Mouse (Mus musculus) limb, embryonic 11.5 days (tissue): Measurements from ENCODE around the gene Tmem212. TPM values are rescaled to one million over a fixed set of nuclear protein-coding genes. Genes with fewer than 3 reads are reported as not detected.

Experiments used
- ATAC-seq: fragments of 200-750 bp; cut with Nextera tagmentation; 2 replicates; pipeline ENCODE4 v1.8.0; 2017; ENCODE audit warnings: low read depth; ENCODE audit not compliant: insufficient number of reproducible peaks, low FRiP score, low TSS enrichment
- DNase-seq: peaks from one replicate; pipeline ENCODE4 v3.0.0-alpha.2; 2015; ENCODE audit warnings: low spot score
- H3K27ac ChIP-seq: fragments of 300-500 bp; sonication (generic); replicated peaks from 2 replicates; pipeline ENCODE4 v1.5.1; 2014; ENCODE audit warnings: low read depth, mild to moderate bottlenecking, low read length
- H3K27me3 ChIP-seq: fragments of 300-500 bp; sonication (generic); 2 replicates; pipeline ENCODE4 v1.6.1; 2014; ENCODE audit warnings: mild to moderate bottlenecking, low read length, mixed read lengths; ENCODE audit not compliant: control insufficient read depth, insufficient read depth
- H3K36me3 ChIP-seq: fragments of 300-500 bp; sonication (generic); 2 replicates; pipeline ENCODE4 v1.6.1; 2014; ENCODE audit warnings: mild to moderate bottlenecking, low read length, moderate library complexity, mixed read lengths; ENCODE audit not compliant: control insufficient read depth, insufficient read depth
- H3K4me1 ChIP-seq: fragments of 300-500 bp; sonication (generic); 2 replicates; pipeline ENCODE4 v1.6.1; 2014; ENCODE audit warnings: low read length, mixed read lengths; ENCODE audit not compliant: control insufficient read depth, insufficient read depth
- H3K4me2 ChIP-seq: fragments of 300-500 bp; sonication (generic); 2 replicates; pipeline ENCODE4 v1.6.1; 2014; ENCODE audit warnings: low read depth, mild to moderate bottlenecking, moderate library complexity; ENCODE audit not compliant: severe bottlenecking
- H3K4me3 ChIP-seq: fragments of 300-500 bp; sonication (generic); 2 replicates; pipeline ENCODE4 v1.5.1; 2014; ENCODE audit warnings: low read depth, low read length
- H3K9ac ChIP-seq: fragments of 300-500 bp; sonication (generic); 2 replicates; pipeline ENCODE4 v1.6.1; 2014; ENCODE audit warnings: mild to moderate bottlenecking, low read length
- H3K9me3 ChIP-seq: fragments of 300-500 bp; sonication (generic); 2 replicates; pipeline ENCODE4 v1.6.1; 2016; ENCODE audit warnings: low read length; ENCODE audit not compliant: control insufficient read depth
- WGBS: fragments of 180-500 bp; shearing (Covaris S2); extraction: QIAGEN DNeasy Blood & Tissue Kit; methylation state at CpG from one replicate; pipeline ENCODE4 v1.1.7; 2014; 5-methylcytosine and 5-hydroxymethylcytosine counted together
- polyA plus RNA-seq: library from polyadenylated mRNA; unstranded; fragments of >200 nt; fragmentation: Nextera tagmentation; extraction: Ambion mirVana; gene quantifications from 2 replicates; pipeline ENCODE4 v1.2.1, GENCODE M21; 2014

The Tmem212 gene
- polyA plus RNA-seq, 1 experiment from 2014 or later, result not detected

DNA sequence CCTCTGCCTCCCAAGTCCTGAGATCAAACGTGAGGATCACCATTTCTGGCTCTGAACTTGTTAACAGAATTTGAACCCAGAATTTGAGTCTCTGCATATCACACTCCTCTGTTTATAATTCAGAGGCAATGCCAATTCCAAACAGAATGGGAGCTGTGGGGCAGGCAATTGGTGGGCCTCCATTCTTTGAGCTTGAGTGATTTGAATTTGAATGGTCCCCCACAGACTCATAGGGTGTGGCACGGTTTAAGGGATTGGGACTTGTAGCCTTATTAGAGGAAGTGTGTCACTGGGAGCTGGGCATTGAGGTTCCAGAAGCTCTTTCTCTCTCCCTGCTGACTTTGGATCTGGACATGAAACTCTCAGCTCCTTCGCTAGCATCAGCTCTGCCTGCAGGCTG lies 39.5 kb upstream of the Tmem212 start:
- WGBS, result 75% methylated on average over 3 of the region's 3 CpGs
- Histone ChIP-seq H3K4me1 (0 out of 2 replicates have a peak, but pooled peaks cover 4% of the 10 kb centered on the region), H3K9me3 (no peaks in the 10 kb centered on the region; the same call in 1 of the 2 replicates), H3K4me3 (no peak overlapping the region), H3K9ac (no peak overlapping the region), H3K27me3 (no peaks in the 10 kb centered on the region), H3K4me2 (no peak overlapping the region), H3K36me3 (no peaks in the 10 kb centered on the region), H3K27ac (no peak overlapping the region)
- ATAC-seq, result no peak
- DNase-seq, result no peak

DNA sequence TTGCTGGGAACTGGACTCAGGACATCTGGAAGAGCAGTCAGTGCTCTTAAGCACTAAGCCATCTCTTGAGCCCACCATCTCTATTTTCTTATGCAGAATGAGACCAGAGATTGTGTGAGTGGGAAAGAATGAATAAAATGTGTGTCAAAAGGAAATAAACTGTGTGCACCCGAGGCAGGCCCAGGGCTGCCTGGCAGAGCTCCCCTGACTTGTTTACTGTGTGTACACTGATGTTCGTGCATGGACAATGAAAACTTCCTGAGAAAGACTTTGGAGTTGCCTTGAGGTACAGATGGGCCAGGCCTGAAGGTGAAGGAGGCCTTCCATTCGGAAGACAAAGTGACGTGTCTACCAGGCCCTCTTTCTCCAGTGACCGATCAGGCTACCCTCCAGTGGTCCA lies 36.2 kb upstream of the Tmem212 start:
- no peak overlapping the region for H3K4me3 ChIP-seq
- H3K9ac ChIP-seq, result no peak overlapping the region
- 91% methylated on average over 5 of the region's 5 CpGs for WGBS
- H3K27ac ChIP-seq, result no peak overlapping the region
- no peak for ATAC-seq
- H3K4me2 ChIP-seq, result no peak overlapping the region
- no peak for DNase-seq
- no peaks in the 10 kb centered on the region for H3K9me3 ChIP-seq
- H3K27me3 ChIP-seq, result no peaks in the 10 kb centered on the region
- H3K36me3 ChIP-seq, result no peaks in the 10 kb centered on the region
- H3K4me1 ChIP-seq, result no peaks in the 10 kb centered on the region

DNA sequence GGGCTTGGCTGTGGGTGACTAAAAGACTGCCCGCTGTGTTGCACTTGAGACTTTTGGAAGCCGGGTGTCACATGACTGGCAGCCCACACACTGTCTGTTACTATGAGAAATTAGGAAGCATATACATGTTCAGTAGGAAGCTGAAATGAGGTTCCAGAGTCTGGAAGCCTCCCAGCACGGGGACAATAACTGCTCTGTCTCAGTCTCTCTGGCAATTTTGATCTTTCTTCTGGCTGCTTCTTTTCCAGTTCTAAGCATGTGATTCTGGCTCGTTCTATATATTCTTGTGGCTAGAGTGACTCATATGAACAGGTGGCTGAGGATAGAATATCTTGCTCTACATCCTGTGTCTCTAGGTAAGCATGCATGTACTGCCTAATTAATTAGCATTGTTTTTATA lies 33.1 kb upstream of the Tmem212 start:
- DNase-seq, result no peak
- ATAC-seq, result no peak
- 86% methylated on average over 4 of the region's 4 CpGs for WGBS

DNA sequence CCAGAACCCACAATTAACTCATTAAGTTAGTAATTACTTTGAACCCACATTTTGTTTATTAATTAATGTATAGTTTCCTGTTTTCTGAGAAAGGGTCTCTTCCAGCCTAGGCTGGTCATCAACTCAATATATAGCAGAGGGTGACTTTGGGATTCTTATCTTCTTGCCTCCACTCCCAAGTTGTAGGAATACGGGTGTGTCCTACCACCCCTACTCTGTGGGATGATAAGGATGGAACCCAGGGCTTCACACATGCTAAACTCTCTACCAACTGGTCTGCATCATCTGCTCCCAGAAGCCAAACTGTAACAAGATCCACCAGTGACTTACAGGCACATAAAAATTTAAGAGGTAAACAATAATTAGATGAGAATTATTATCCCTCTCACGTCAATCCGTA lies 27.9 kb upstream of the Tmem212 start:
- H3K27ac ChIP-seq, result no peak overlapping the region
- H3K9me3 ChIP-seq, result no peaks in the 10 kb centered on the region; the same call in 1 of the 2 replicates
- no peaks in the 10 kb centered on the region for H3K36me3 ChIP-seq
- H3K4me1 ChIP-seq, result no peaks in the 10 kb centered on the region
- H3K4me3 ChIP-seq, result no peak overlapping the region
- no peak for ATAC-seq
- no peaks in the 10 kb centered on the region for H3K27me3 ChIP-seq
- DNase-seq, result no peak
- 79% methylated on average over 3 of the region's 3 CpGs for WGBS
- H3K4me2 ChIP-seq, result no peak overlapping the region
- H3K9ac ChIP-seq, result no peak overlapping the region

More for the DNA sequence above, 33.1 kb upstream of the Tmem212 start:
- no peaks in the 10 kb centered on the region for H3K9me3 ChIP-seq
- no peak overlapping the region for H3K9ac ChIP-seq
- H3K27me3 ChIP-seq, result no peaks in the 10 kb centered on the region
- no peak overlapping the region for H3K27ac ChIP-seq
- H3K4me1 ChIP-seq, result no peaks in the 10 kb centered on the region
- no peak overlapping the region for H3K4me2 ChIP-seq
- no peaks in the 10 kb centered on the region for H3K36me3 ChIP-seq
- no peak overlapping the region for H3K4me3 ChIP-seq

DNA sequence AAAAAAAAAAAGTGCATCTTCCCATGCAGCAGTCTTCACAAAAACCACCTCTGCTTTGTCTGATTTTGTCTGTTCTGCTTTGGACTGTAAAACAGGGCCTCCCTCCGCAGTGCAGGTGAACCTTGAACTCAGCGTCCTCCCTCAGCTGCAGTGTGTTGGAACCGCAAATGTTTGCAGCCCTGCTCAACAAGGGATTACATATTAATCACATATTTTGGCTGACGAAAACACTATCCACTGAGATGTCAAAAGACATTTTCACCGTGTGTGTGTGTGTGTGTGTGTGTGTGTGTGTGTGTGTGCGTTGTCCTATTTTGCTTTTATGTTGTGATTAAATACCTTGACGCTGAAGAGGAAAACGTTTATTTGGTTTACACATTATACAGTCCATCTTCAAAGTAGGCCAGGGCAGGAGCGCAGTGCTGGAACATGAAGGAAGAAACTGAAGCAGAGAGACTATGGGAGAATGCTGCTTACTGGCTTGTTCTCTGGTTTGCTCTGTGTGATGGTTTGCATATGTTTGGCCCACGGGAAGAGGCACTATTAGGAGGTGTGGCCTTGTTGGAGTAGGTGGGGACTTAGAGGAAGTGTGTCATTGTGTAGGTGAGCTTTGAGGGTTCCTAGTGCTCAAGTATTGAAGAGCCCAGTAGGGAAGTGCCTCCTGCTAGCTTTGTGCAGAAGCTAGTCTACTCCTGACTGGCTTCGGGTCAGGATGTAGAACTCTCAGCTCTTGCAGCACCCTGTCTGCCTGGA lies 25.3 kb upstream of the Tmem212 start:
- H3K9me3 ChIP-seq, result no peaks in the 10 kb centered on the region; the same call in 1 of the 2 replicates
- no peak for DNase-seq
- WGBS, result 91% methylated on average over 11 of the region's 11 CpGs
- H3K9ac ChIP-seq, result no peak overlapping the region
- no peaks in the 10 kb centered on the region for H3K27me3 ChIP-seq
- no peak for ATAC-seq
- no peak overlapping the region for H3K4me2 ChIP-seq
- no peaks in the 10 kb centered on the region for H3K36me3 ChIP-seq
- no peak overlapping the region for H3K4me3 ChIP-seq
- no peak overlapping the region for H3K27ac ChIP-seq
- no peaks in the 10 kb centered on the region for H3K4me1 ChIP-seq

DNA sequence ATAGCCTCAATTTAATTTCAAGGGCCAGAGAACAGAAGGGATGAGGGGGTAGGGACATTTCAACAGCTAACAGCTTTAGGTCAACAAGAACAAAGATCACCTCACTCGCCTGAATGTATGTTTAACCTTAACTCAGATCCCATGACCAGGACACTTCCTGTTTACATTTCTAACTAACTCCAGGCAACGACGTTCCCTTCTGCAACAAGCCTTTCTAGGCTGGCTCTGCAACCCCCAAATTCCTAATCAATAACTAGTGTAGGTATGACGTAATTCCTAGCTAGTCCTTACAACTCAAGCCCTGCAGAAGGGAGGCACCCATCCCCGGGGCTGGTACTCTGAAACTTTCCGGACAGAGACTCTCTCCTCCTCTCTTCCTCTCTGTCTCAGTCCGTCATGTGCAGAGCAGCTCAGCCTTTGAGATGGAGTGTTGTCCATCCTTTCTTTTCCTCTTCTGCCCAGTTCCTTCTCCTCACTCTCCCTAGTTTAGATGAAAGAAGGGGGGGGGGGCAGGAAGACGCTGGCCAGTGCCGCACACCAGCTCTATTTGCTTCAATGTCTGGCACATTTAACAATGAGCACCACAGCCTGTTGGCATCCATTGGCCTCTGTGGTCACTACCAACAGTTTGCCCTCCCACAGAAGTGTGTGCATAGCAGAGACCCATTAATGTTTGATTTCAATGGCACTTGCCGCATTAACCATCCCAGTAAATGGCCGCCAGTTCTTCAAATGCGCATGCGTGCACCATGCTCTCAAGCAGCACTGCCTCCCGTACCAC lies 22.7 kb upstream of the Tmem212 start:
- H3K4me3 ChIP-seq, result no peak overlapping the region
- 88% methylated on average over 14 of the region's 14 CpGs for WGBS
- H3K27me3 ChIP-seq, result no peaks in the 10 kb centered on the region
- H3K27ac ChIP-seq, result no peak overlapping the region
- DNase-seq (no peak), ATAC-seq (no peak)
- H3K36me3 ChIP-seq, result no peaks in the 10 kb centered on the region
- H3K9me3 ChIP-seq, result no peaks in the 10 kb centered on the region; the same call in 1 of the 2 replicates
- H3K9ac ChIP-seq, result no peak overlapping the region
- no peak overlapping the region for H3K4me2 ChIP-seq
- H3K4me1 ChIP-seq, result no peaks in the 10 kb centered on the region

DNA sequence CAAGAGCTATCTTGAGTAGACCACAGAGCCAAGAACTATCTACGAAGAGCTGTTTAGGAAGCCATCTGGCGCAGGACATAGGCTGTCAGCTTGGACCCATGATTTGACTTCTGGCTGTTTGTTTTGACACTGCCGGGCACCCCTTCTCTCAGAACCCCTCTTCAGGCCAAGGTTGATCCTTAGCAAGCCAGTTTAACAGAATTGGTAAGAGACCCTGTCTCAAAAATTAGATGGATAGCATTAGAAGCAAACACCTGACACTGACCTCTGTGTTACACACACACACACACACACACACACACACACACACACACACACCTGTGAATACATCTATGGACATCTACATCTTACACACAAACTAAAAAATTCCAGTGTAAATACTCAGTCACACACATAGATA lies 12.8 kb upstream of the Tmem212 start:
- ATAC-seq, result no peak
- H3K27me3 ChIP-seq, result no peaks in the 10 kb centered on the region
- no peak for DNase-seq
- H3K4me3 ChIP-seq, result no peak overlapping the region
- H3K27ac ChIP-seq, result no peak overlapping the region
- no peak overlapping the region for H3K9ac ChIP-seq
- H3K36me3 ChIP-seq, result no peaks in the 10 kb centered on the region
- no peak overlapping the region for H3K4me2 ChIP-seq
- WGBS, result 96% methylated on average over 3 of the region's 3 CpGs
- no peaks in the 10 kb centered on the region for H3K4me1 ChIP-seq
- H3K9me3 ChIP-seq, result no peaks in the 10 kb centered on the region

DNA sequence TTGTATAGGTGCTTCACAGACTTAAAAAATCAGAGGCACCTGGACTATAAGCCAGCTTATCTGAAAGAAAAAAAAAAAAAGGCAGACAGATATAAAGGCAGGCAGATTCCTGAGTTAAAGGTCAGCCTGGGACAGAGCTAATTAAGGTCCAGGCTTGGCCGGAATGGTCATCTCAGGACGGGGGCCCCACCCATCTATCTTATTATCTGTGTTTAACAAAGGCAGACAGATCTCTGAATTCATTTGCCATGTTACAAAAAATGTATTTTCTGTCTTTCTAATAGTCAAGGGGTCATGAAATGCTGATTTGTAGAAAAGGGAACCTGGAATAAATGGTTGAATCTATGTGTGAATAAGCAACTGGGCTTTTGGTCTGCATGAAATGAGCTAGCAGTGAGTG lies 12.1 kb upstream of the Tmem212 start:
- 73% methylated on average over 2 of the region's 2 CpGs for WGBS
- no peaks in the 10 kb centered on the region for H3K36me3 ChIP-seq

More for the DNA sequence above, 12.1 kb upstream of the Tmem212 start:
- no peaks in the 10 kb centered on the region for H3K4me1 ChIP-seq
- no peak overlapping the region for H3K4me3 ChIP-seq
- H3K9ac ChIP-seq, result no peak overlapping the region
- no peak for DNase-seq
- no peak overlapping the region for H3K4me2 ChIP-seq
- ATAC-seq, result no peak
- H3K9me3 ChIP-seq, result no peaks in the 10 kb centered on the region
- no peak overlapping the region for H3K27ac ChIP-seq
- no peaks in the 10 kb centered on the region for H3K27me3 ChIP-seq
